Mouse (Mus musculus) splenic B cell, adult 2 months (primary cell): Measurements from ENCODE around the gene Bdkrb2.

Experiments used
- DNase-seq: peaks from one replicate; pipeline ENCODE4 v3.0.0-alpha.2; 2011; ENCODE audit warnings: low read depth, low spot score
- H3K27me3 ChIP-seq: 2 replicates; pipeline ENCODE4 v1.6.1; 2012; ENCODE audit warnings: mild to moderate bottlenecking, low read length, moderate library complexity, mixed read lengths; ENCODE audit not compliant: control insufficient read depth, poor library complexity, insufficient read depth, severe bottlenecking
- H3K36me3 ChIP-seq: 2 replicates; pipeline ENCODE4 v1.6.1; 2012; ENCODE audit warnings: mild to moderate bottlenecking, low read length, moderate library complexity, mixed read lengths; ENCODE audit not compliant: control insufficient read depth, poor library complexity, insufficient read depth, severe bottlenecking

Gene Bdkrb2

GRCm38 (mm10) chr12:105593471-105593870 is 30.4 kb downstream of the Bdkrb2 start:
- Histone ChIP-seq H3K27me3 (no peaks in the 10 kb centered on the region), H3K36me3 (no peaks in the 10 kb centered on the region)
- DNase-seq: no peak

DNA sequence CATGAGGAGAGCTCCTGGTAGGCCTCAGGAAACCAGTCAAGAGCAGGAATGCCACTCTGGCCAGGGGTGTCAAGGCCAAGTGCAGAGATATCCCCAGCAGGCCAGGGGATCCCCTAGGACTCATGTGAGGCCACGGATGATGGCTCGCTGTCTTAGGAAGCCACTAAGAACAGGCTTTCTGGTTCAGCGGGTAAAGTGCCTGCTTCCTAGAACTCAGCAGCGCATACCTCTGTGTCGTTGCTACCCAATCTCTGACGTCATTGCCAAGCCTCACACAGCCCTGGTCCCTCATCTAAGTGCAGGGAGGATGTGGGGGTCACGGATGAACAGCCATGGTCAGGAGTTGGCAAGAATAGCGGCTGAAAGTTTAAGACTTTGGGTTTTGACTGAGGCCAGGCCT is 34.1 kb downstream of the Bdkrb2 start:
- Histone ChIP-seq H3K36me3 (no peaks in the 10 kb centered on the region), H3K27me3 (no peaks in the 10 kb centered on the region)
- peak; percentile 94 for DNase-seq

DNA sequence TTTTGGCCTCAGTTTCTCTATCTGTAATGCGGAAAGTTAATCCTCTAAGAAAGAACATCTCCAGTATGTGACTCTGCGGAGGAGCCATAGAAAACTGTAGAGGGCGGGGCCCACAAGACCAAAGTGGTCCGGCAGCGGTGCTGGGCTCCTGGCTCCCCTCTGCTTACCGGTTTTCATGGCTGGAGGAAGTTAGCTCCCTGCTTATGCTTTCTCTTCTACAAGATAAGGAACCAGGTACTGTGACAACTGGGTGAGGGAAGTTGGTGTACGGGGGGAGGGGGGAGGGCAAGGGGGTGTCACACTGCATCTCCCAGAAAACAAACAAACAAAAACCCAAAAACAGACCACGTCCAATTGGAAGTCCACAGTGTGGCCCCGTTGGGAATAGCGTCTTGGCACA is 35.5 kb downstream of the Bdkrb2 start:
- Histone ChIP-seq H3K36me3 (no peaks in the 10 kb centered on the region), H3K27me3 (no peaks in the 10 kb centered on the region)
- DNase-seq: peak; percentile 35

- no peaks in the 10 kb centered on the region for H3K27me3 ChIP-seq
- no peaks in the 10 kb centered on the region for H3K36me3 ChIP-seq
- DNase-seq: no peak
Observed at GRCm38 (mm10) chr12:105599098-105599497, 36.1 kb downstream of the Bdkrb2 start.

DNA sequence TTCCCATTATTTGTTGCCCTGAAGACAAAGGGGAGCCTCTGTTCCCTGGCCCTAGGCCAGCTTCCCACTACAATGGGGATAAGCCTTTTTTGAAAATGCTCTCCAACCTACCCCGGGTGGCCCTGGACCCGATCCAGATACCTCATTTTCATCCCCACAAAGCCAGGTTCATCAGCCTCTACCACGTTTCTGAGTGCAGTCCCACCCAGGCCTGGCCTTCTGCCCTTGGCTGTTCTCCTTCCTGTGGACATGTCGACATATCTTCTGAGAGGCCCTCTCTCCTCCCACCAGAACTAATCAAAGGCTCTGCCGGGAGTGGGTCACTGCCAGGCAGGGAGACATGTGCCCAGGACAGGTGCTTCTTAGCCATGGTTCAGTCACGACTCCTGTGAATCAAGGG is 38.6 kb downstream of the Bdkrb2 start:
- no peaks in the 10 kb centered on the region for H3K36me3 ChIP-seq
- no peaks in the 10 kb centered on the region for H3K27me3 ChIP-seq
- DNase-seq: no peak

DNA sequence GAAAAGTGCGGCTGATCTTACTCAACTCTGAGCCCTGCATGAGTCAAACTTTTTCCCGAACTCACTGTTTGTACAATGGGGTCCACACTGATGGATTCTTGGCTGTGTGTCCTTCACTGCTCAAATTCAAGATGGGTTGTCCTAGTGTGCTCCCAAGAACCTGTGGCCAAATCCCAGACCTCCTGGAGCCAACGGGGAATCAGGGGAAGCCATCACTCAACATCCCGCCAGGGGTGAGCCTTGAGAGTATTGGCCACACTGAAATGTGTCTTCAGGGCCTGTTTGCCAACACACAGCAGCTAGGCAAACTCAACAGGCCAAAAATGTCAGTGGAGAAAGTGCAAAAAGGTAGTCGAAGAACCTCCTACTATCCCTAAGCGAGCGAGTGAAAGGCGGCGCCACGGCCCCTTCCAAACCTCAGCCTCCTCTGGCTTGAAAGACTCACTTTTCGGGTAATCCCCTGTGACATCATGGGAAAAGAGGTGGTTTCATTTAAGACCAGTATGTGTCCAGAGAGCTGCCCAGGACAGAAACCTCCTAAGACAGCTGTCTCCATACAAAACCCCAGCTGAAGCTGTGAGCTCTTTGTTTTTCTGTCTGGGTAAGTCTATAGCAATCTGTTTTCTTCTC is 39.7 kb downstream of the Bdkrb2 start, which contains the start of gene Bdkrb1:
Bdkrb1 (plus strand) TSS at position 505 of the 630 bp plus-strand sequence.
- no peaks in the 10 kb centered on the region for H3K27me3 ChIP-seq
- no peaks in the 10 kb centered on the region for H3K36me3 ChIP-seq
- DNase-seq: no peak

GRCm38 (mm10) chr12:105603904-105604303 is 40.9 kb downstream of the Bdkrb2 start:
- no peak for DNase-seq
- H3K36me3 ChIP-seq: no peaks in the 10 kb centered on the region
- H3K27me3 ChIP-seq: no peaks in the 10 kb centered on the region

- no peak for DNase-seq
- H3K27me3 ChIP-seq: no peaks in the 10 kb centered on the region
- no peaks in the 10 kb centered on the region for H3K36me3 ChIP-seq
Observed at GRCm38 (mm10) chr12:105605212-105605611, 42.2 kb downstream of the Bdkrb2 start.

- no peaks in the 10 kb centered on the region for H3K36me3 ChIP-seq
- DNase-seq: no peak
- H3K27me3 ChIP-seq: no peaks in the 10 kb centered on the region
Observed at GRCm38 (mm10) chr12:105606881-105607280, 43.9 kb downstream of the Bdkrb2 start.

DNA sequence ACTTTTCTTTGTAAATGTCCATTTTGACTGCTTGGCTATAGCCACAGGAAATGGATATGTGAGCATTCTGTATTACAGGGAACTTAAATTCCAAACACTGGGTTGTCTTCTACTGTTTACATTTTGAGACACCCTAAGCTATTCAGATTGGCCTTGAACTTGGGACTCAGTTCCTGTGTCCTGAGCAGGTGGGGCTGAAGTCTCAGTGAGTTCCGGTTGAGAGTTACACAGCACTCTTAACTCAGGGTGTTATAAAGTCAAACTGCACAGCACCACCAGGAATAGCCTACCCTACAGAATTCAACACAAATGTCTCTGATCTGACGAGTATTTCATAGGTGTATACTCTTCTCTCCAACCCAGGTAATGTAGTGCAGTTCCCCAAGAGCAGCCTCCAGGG is 48.0 kb downstream of the Bdkrb2 start:
- Histone ChIP-seq H3K27me3 (no peaks in the 10 kb centered on the region), H3K36me3 (peaks cover 3% of the 10 kb centered on the region; the same call in 1 of the 2 replicates)
- no peak for DNase-seq

- H3K27me3 ChIP-seq: no peaks in the 10 kb centered on the region
- peak; percentile 68 for DNase-seq
- peaks cover 3% of the 10 kb centered on the region; the same call in 1 of the 2 replicates for H3K36me3 ChIP-seq
Observed at GRCm38 (mm10) chr12:105611748-105612147, 48.7 kb downstream of the Bdkrb2 start.

DNA sequence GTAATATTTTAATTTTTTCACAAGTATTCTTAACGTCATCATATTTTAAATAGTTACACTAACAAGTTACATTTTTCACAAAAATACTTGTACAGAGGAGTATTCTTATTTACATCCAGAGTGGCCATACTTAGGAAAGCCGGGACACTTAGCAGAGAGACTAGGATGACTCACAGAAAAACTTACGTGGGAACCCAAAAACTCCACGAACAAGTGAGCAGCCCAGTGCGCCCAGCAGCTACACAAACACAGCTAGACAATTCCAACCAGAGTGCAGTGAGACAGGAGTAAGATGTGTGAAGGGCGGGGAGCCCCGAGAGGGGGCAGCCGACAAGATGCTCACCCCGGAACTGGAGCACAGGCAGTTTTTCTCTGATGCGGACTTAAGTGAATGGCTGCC is 50.5 kb downstream of the Bdkrb2 start:
- H3K36me3 ChIP-seq: peaks cover 5% of the 10 kb centered on the region
- H3K27me3 ChIP-seq: no peaks in the 10 kb centered on the region
- no peak for DNase-seq

GRCm38 (mm10) chr12:105622048-105622447 is 59.0 kb downstream of the Bdkrb2 start:
- H3K27me3 ChIP-seq: no peaks in the 10 kb centered on the region
- peaks cover 10% of the 10 kb centered on the region for H3K36me3 ChIP-seq
- DNase-seq: no peak

GRCm38 (mm10) chr12:105622981-105623539 is 60.0 kb downstream of the Bdkrb2 start:
- DNase-seq: no peak
- no peaks in the 10 kb centered on the region for H3K27me3 ChIP-seq
- peaks cover 10% of the 10 kb centered on the region; the same call in 1 of the 2 replicates for H3K36me3 ChIP-seq

DNA sequence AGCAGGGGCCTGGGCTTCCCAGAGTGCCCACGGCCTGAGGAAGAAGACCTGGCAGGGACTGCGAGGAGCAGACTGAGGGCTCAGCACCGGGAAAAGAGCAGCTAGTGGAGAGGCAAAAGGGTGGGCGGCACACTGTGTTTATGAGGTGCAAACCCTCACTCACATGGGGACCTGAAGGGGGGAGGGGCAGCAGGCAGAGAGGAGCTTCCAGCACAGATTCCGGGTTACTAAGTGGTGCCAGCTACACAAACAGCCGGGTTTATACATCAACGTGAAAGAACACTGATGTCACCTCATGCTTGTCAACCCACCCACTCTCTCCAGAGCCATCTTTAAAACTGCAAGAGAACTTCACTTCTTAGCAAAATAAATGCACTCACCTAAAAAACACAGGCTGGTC is 62.8 kb downstream of the Bdkrb2 start:
- Histone ChIP-seq H3K36me3 (peaks cover 7% of the 10 kb centered on the region; the same call in 1 of the 2 replicates), H3K27me3 (no peaks in the 10 kb centered on the region)
- no peak for DNase-seq
